ENCODE assay signal across 21 mouse cellular contexts in the genomic region with DNA sequence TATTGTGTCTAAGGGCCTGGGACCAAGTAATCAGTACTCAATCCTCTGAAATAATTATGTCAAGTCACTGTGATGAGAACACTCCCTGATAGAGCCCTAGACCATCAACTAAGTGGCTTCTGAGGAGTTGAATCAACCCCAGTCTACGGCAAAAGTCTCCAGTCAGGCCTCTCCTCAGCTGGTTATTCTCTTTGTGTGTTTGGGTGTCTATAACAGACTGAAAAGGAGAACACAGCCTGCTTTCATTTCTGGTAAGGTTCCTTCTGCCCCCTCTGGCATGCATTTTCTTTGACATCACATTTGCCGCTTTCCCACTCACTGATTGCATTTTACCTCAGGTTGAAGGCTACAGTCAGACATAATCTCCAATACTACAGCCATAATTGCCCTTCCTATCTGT.
A peak's percentile ranks its signal among the peaks of the same experiment; 100 is the strongest.
DNase-seq lines count a peak whose midpoint lies in the region; ATAC-seq and TF ChIP-seq lines count a peak whose summit lies in the region.
"Had no signal": no experiment of that assay in that cellular context is flagged by ENCODE, and none has a peak within 500 bp of the region (broad histone marks: within the 10 kb centered on the region; RNA-seq: fewer than 3 reads in every experiment).

No protein-coding gene starts in this region.

- no peaks in the 10 kb centered on the region for H3K36me3 ChIP-seq in forebrain, embryonic 15.5 days
- H3K36me3 ChIP-seq in forebrain, embryonic 11.5 days (ENCODE audit: control insufficient read depth, insufficient read depth, low read length): no peaks in the 10 kb centered on the region
- H3K36me3 ChIP-seq in intestine, postnatal 0 days (ENCODE audit: control insufficient read depth, insufficient read depth): no peaks in the 10 kb centered on the region
- H3K36me3 ChIP-seq: hindbrain, embryonic 12.5 days; hindbrain, embryonic 15.5 days had no signal

- H3K4me1 ChIP-seq in forebrain, embryonic 15.5 days: no peaks in the 10 kb centered on the region
- H3K4me1 ChIP-seq in forebrain, embryonic 11.5 days (replicated peaks; ENCODE audit: control insufficient read depth, insufficient read depth, low read length): no peaks in the 10 kb centered on the region
- no peaks in the 10 kb centered on the region for H3K4me1 ChIP-seq in intestine, postnatal 0 days (replicated peaks; ENCODE audit: control insufficient read depth, insufficient read depth, low read length)
- H3K4me1 ChIP-seq: hindbrain, embryonic 12.5 days; hindbrain, embryonic 15.5 days had no signal

- no peak overlapping the region for H3K9ac ChIP-seq in forebrain, embryonic 15.5 days (replicated peaks)
- no peak overlapping the region for H3K9ac ChIP-seq in forebrain, embryonic 11.5 days (ENCODE audit: low read length)
- H3K9ac ChIP-seq in intestine, postnatal 0 days (ENCODE audit: low read depth, low read length): no peak overlapping the region
- H3K9ac ChIP-seq: hindbrain, embryonic 12.5 days; hindbrain, embryonic 15.5 days had no signal

- no peaks in the 10 kb centered on the region for H3K27me3 ChIP-seq in forebrain, embryonic 15.5 days
- no peaks in the 10 kb centered on the region for H3K27me3 ChIP-seq in forebrain, embryonic 11.5 days (ENCODE audit: control insufficient read depth, insufficient read depth, low read length)
- H3K27me3 ChIP-seq in intestine, postnatal 0 days (replicated peaks; ENCODE audit: control insufficient read depth, insufficient read depth, low read length): no peaks in the 10 kb centered on the region
- H3K27me3 ChIP-seq: hindbrain, embryonic 12.5 days; hindbrain, embryonic 15.5 days had no signal

- 44% methylated on average over 2 of the region's 2 CpGs for WGBS in forebrain, embryonic 15.5 days
- 67% methylated on average over 2 of the region's 2 CpGs for WGBS in forebrain, embryonic 11.5 days
- 89% methylated on average over 2 of the region's 2 CpGs for WGBS in intestine, postnatal 0 days

- H3K27ac ChIP-seq in forebrain, embryonic 15.5 days (replicated peaks): no peak overlapping the region
- H3K27ac ChIP-seq in forebrain, embryonic 11.5 days (ENCODE audit: low read depth, low read length): no peak overlapping the region
- H3K27ac ChIP-seq in intestine, postnatal 0 days (ENCODE audit: low read depth, low read length): no peak overlapping the region
- H3K27ac ChIP-seq: gastrocnemius, adult 2 months; hindbrain, embryonic 12.5 days; hindbrain, embryonic 15.5 days had no signal

- no peak overlapping the region for H3K4me3 ChIP-seq in forebrain, embryonic 15.5 days
- no peak overlapping the region for H3K4me3 ChIP-seq in forebrain, embryonic 11.5 days (ENCODE audit: low read depth, low read length)
- H3K4me3 ChIP-seq in intestine, postnatal 0 days (ENCODE audit: low read depth, low read length): no peak overlapping the region
- H3K4me3 ChIP-seq: gastrocnemius, adult 2 months; hindbrain, embryonic 12.5 days; hindbrain, embryonic 15.5 days had no signal

- 0 out of 2 replicates have a peak, but pooled peaks have one; percentile 40 for ATAC-seq in cerebellum, adult (ENCODE audit: insufficient number of reproducible peaks, low FRiP score, low TSS enrichment)
- ATAC-seq in forebrain, embryonic 15.5 days (replicated peaks): peak; percentile 71
- ATAC-seq in forebrain, embryonic 11.5 days (replicated peaks; ENCODE audit: low FRiP score): no peak
- no peak for ATAC-seq in intestine, postnatal 0 days
- ATAC-seq: activated CD4-positive, CD25-positive, alpha-beta regulatory T cell, adult 4 months had no signal

- TF ChIP-seq CTCF in brain, embryonic 14.5 days (IDR thresholded peaks at IDR 0.05; ENCODE audit: borderline replicate concordance, extremely low read depth, insufficient read depth, insufficient read length): no peak
- no peak for TF ChIP-seq CTCF in intestine, postnatal 0 days (IDR thresholded peaks at IDR 0.05; ENCODE audit: low read depth)

- H3K9me3 ChIP-seq in forebrain, embryonic 15.5 days: no peaks in the 10 kb centered on the region
- no peaks in the 10 kb centered on the region for H3K9me3 ChIP-seq in forebrain, embryonic 11.5 days (ENCODE audit: control insufficient read depth, low read length)
- no peaks in the 10 kb centered on the region for H3K9me3 ChIP-seq in intestine, postnatal 0 days (ENCODE audit: control insufficient read depth)
- H3K9me3 ChIP-seq: hindbrain, embryonic 12.5 days; hindbrain, embryonic 15.5 days had no signal

- no peak overlapping the region for H3K4me2 ChIP-seq in forebrain, embryonic 15.5 days (replicated peaks)
- H3K4me2 ChIP-seq in forebrain, embryonic 11.5 days (ENCODE audit: low read depth, low read length, severe bottlenecking): no peak overlapping the region
- H3K4me2 ChIP-seq in intestine, postnatal 0 days (replicated peaks; ENCODE audit: low read depth): no peak overlapping the region
- H3K4me2 ChIP-seq: heart, embryonic 11.5 days; hindbrain, embryonic 12.5 days; hindbrain, embryonic 15.5 days had no signal

- DNase-seq in cerebellum, postnatal 10 days: no peak
- DNase-seq in forebrain, embryonic 11.5 days (ENCODE audit: low spot score): no peak
- peak; percentile 58 for DNase-seq in brain, embryonic 14.5 days (ENCODE audit: low read depth)
- DNase-seq: adrenal gland, adult 8-10 months; adrenal gland, postnatal 25 days; cerebellum, adult 11 months; cerebellum, adult 2 months; cerebellum, adult 9-11 months; cerebellum, postnatal 36 days; gastrocnemius, adult 2 months; gastrocnemius, postnatal 14 days; heart, adult 11 months; kidney, adult 11 months; kidney, adult 8-10 months had no signal

- TF ChIP-seq POLR2A in brain, embryonic 14.5 days (IDR thresholded peaks at IDR 0.05; ENCODE audit: borderline replicate concordance, extremely low read depth, insufficient read depth, insufficient read length, poor library complexity, severe bottlenecking): no peak

Comparison
In these comparisons a context has a peak if more than half of its experiments do, and no peak if none do; other contexts are left out.
1. ATAC-seq: peak in cerebellum, adult (single experiment) and forebrain, embryonic 15.5 days (single experiment); none in forebrain, embryonic 11.5 days (single experiment) and intestine, postnatal 0 days (single experiment).